Mouse (Mus musculus) liver, postnatal 0 days (tissue): ENCODE results near the gene Wdr86.

Experiments
- CTCF ChIP-seq: sonication (generic); IDR thresholded peaks from 2 replicates; pipeline ENCODE4 v1.5.1; 2016; ENCODE audit warnings: antibody characterized with exemption, low read depth
- EP300 ChIP-seq: IDR thresholded peaks from 2 replicates; pipeline ENCODE4 v1.6.1; 2016; ENCODE audit warnings: antibody characterized with exemption, low read depth, mild to moderate bottlenecking

GRCm38 (mm10) chr5:24738517-24738916 lies 8.0 kb upstream of the Wdr86 start:
- TF ChIP-seq CTCF (no peak), EP300 (no peak)
